Mouse (Mus musculus) G1E (cell line): Measurements from ENCODE around the gene Zbtb43.

Source experiments
- CTCF ChIP-seq: IDR thresholded peaks from 2 replicates; pipeline ENCODE4 v1.5.1; 2012; ENCODE audit warnings: low read depth, low read length, inconsistent platforms, mixed read lengths
- POLR2AphosphoS5 ChIP-seq: IDR thresholded peaks from 2 replicates; pipeline ENCODE4 v1.6.1; 2012; ENCODE audit warnings: low read depth, low read length, inconsistent platforms; ENCODE audit not compliant: insufficient replicate concordance
- TAL1 ChIP-seq: conservative IDR thresholded peaks from 2 replicates; pipeline ENCODE4 v1.6.1; 2012; ENCODE audit warnings: low read depth, low read length, inconsistent platforms, mixed read lengths

- no peak for TF ChIP-seq CTCF
- TF ChIP-seq POLR2AphosphoS5 = no peak
- no peak for TF ChIP-seq TAL1
Observed at GRCm38 (mm10) chr2:33459660-33460059, 8.7 kb downstream of the Zbtb43 start.
